Mouse (Mus musculus) limb, embryonic 15.5 days (tissue): ENCODE results near the gene Dgkq. TPM values are rescaled to one million over a fixed set of nuclear protein-coding genes. Genes with fewer than 3 reads are reported as not detected.

Source experiments
- ATAC-seq: fragments of 200-750 bp; cut with Nextera tagmentation; 2 replicates; pipeline ENCODE4 v1.8.0; 2017; ENCODE audit warnings: low read depth, moderate TSS enrichment; ENCODE audit not compliant: insufficient number of reproducible peaks, low FRiP score, low TSS enrichment
- H3K27ac ChIP-seq: fragments of 300-500 bp; sonication (generic); 2 replicates; pipeline ENCODE4 v1.5.1; 2015; ENCODE audit warnings: moderate library complexity, mild to moderate bottlenecking, inconsistent platforms
- H3K27me3 ChIP-seq: fragments of 300-500 bp; sonication (generic); 2 replicates; pipeline ENCODE4 v1.6.1; 2015; ENCODE audit warnings: inconsistent platforms
- H3K36me3 ChIP-seq: fragments of 300-500 bp; sonication (generic); 2 replicates; pipeline ENCODE4 v1.6.1; 2015; ENCODE audit warnings: inconsistent platforms
- H3K4me1 ChIP-seq: fragments of 300-500 bp; sonication (generic); 2 replicates; pipeline ENCODE4 v1.6.1; 2015; ENCODE audit warnings: inconsistent platforms
- H3K4me2 ChIP-seq: fragments of 300-500 bp; sonication (generic); 2 replicates; pipeline ENCODE4 v1.6.1; 2015; ENCODE audit warnings: mild to moderate bottlenecking, inconsistent platforms
- H3K4me3 ChIP-seq: fragments of 300-500 bp; sonication (generic); 2 replicates; pipeline ENCODE4 v1.5.1; 2015; ENCODE audit warnings: mild to moderate bottlenecking, inconsistent platforms
- H3K9ac ChIP-seq: fragments of 300-500 bp; sonication (generic); 2 replicates; pipeline ENCODE4 v1.6.1; 2015; ENCODE audit warnings: inconsistent platforms
- H3K9me3 ChIP-seq: fragments of 300-500 bp; sonication (generic); 2 replicates; pipeline ENCODE4 v1.6.1; 2016; ENCODE audit warnings: inconsistent platforms
- WGBS: fragments of 180-500 bp; shearing (Covaris S2); methylation state at CpG from one replicate; pipeline ENCODE4 v1.1.7; 2015; 5-methylcytosine and 5-hydroxymethylcytosine counted together
- polyA plus RNA-seq: library from polyadenylated mRNA; unstranded; fragments of >200 nt; fragmentation: Nextera tagmentation; extraction: Ambion mirVana; gene quantifications from 2 replicates; pipeline ENCODE4 v1.2.1, GENCODE M21; 2015

Gene Dgkq
- polyA plus RNA-seq, 1 experiment from 2014 or later, result 17.1 TPM

- 55% methylated on average over 3 of the region's 3 CpGs for WGBS
Measured at GRCm38 (mm10) chr5:108679909-108680308, 10.4 kb upstream of the Dgkq start.

DNA sequence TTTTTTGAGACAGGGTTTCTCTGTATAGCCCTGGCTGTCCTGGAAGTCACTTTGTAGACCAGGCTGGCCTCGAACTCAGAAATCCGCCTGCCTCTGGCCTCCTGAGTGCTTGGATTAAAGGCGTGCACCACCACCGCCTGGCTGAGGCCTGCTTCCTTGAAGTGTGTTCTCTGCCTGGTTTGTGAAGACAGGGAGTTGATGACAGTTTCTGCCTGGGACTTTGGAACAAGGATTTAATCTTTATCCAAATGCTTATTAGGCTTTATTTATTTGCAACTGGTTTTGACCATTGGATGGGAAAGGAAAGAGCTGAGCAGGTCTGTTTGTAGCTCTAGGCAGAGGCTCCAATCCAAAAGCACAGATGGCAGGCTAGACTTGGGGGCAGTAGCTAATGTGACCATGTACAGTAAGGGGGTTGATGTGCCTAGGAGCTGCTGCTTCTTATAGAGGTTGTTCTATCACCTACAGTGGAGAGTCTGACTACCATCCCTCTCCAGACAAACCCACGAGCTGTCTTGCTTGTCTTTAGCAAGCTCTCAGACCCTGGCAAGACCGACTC lies 8.9 kb upstream of the Dgkq start:
- WGBS, result 82% methylated on average over 6 of the region's 6 CpGs

More at GRCm38 (mm10) chr5:108679909-108680308, 10.4 kb upstream of the Dgkq start:
- Histone ChIP-seq H3K4me3 (no peak overlapping the region), H3K9me3 (no peaks in the 10 kb centered on the region), H3K4me2 (no peak overlapping the region), H3K27ac (no peak overlapping the region), H3K36me3 (0 out of 2 replicates have a peak, but pooled peaks cover under 1% of the 10 kb centered on the region), H3K4me1 (peaks cover 16% of the 10 kb centered on the region), H3K9ac (no peak overlapping the region), H3K27me3 (no peaks in the 10 kb centered on the region)
- no peak for ATAC-seq

DNA sequence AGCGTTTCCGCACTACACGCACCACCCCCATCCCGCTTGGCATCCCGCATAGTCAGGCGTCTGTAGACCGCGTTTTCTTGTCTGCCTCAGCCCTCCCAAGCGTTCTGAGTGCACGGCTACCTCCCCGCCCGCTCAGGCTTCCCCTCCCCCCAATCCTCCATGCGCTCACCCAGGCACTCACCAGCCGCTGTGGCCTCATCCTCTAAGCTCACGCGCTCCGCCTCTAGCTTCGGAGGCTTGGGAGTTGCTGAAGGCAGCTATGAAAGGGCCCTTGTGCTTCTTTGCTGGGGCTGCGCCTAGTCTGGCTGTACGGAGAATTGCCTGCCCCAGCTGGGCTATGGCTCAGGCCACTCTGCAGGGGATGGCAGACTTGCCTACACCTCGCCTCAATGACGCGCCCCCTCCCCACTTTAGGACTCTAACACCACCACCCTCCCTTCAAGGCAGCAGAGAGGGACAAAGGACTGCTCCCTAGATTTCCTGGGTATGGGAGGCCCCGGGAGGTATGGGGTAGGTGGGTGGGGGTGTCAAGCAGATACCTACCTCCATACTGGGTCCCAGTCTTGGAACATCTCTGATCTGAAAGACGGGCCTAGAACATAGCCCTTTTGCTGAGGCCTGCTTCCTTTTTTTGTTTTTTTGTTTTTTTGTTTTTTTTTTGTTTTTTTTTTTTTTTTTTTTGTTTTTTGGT lies 8.3 kb upstream of the Dgkq start:
- Histone ChIP-seq H3K9me3 (no peaks in the 10 kb centered on the region), H3K9ac (0 out of 2 replicates have a peak overlapping the region, but pooled peaks have one; percentile 1), H3K4me1 (peaks cover 16% of the 10 kb centered on the region), H3K27me3 (no peaks in the 10 kb centered on the region), H3K27ac (peak overlapping the region; percentile 86), H3K4me2 (peak overlapping the region; percentile 56), H3K4me3 (peak overlapping the region; percentile 38), H3K36me3 (peaks cover 13% of the 10 kb centered on the region)
- peak; percentile 75 for ATAC-seq
- WGBS, result 6% methylated on average over 25 of the region's 25 CpGs

More for the DNA sequence above, 8.9 kb upstream of the Dgkq start:
- Histone ChIP-seq H3K4me1 (peaks cover 16% of the 10 kb centered on the region), H3K36me3 (peaks cover 7% of the 10 kb centered on the region), H3K4me3 (no peak overlapping the region), H3K27me3 (no peaks in the 10 kb centered on the region), H3K9me3 (no peaks in the 10 kb centered on the region), H3K27ac (no peak overlapping the region), H3K4me2 (no peak overlapping the region), H3K9ac (no peak overlapping the region)
- no peak for ATAC-seq

DNA sequence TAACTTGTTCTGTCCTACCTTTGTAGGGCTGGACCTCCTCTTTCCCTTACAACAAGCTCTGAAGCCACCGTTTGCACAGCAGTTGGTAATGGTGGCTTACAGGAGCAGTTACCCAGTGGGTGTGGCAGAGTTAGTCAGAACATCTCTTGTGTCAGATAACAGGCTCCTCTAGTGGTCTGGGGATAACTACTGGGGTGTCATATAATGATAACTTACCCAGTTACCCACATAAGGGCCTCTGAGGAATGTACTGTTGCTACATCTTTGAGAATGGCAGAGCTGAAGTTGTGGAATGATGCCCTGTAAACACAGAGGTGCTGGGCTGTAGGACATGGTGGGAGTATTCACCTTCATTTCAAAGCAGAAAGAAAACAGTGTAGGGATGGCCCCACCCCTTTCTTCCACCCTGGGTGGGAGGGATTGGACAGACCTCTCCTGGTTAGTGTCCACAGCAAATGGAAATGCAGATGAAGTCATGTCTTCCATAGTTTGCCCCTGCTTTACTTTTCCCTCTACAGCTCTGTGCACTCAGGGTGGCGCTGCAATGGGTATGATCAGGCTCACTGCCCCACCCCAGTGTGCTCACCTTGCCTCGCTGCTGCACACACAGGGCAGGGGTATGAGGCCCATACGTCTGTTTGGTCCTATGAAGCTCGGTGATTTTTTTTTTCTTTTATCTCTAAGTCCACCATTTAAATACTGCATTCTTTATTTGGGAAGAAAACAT lies 7.5 kb upstream of the Dgkq start:
- H3K4me2 ChIP-seq, result peak overlapping the region; percentile 56
- H3K4me3 ChIP-seq, result peak overlapping the region; percentile 38
- H3K9ac ChIP-seq, result no peak overlapping the region
- no peaks in the 10 kb centered on the region for H3K9me3 ChIP-seq
- ATAC-seq, result 0 out of 2 replicates have a peak, but pooled peaks have one; percentile 46
- H3K27me3 ChIP-seq, result no peaks in the 10 kb centered on the region
- H3K27ac ChIP-seq, result peak overlapping the region; percentile 86
- 9% methylated on average over 5 of the region's 5 CpGs for WGBS
- H3K36me3 ChIP-seq, result peaks cover 20% of the 10 kb centered on the region
- H3K4me1 ChIP-seq, result peaks cover 16% of the 10 kb centered on the region

GRCm38 (mm10) chr5:108675251-108675816 lies 5.9 kb upstream of the Dgkq start, which contains the start of gene Slc26a1:
Gene Slc26a1 (minus strand): TSS chr5:108675569.
- H3K9ac ChIP-seq, result no peak within 1 kb of the TSS
- H3K27ac ChIP-seq, result no peak within 1 kb of the TSS
- H3K4me3 ChIP-seq, result no peak within 1 kb of the TSS
- 68% methylated on average over 9 of the region's 9 CpGs for WGBS
- no peak for ATAC-seq
- H3K4me1 ChIP-seq, result peaks cover 20% of the 10 kb centered on the region
- peaks cover 28% of the 10 kb centered on the region for H3K36me3 ChIP-seq
- no peak within 1 kb of the TSS for H3K4me2 ChIP-seq
- H3K27me3 ChIP-seq, result no peaks in the 10 kb centered on the region
- H3K9me3 ChIP-seq, result no peaks in the 10 kb centered on the region

- 80% methylated on average over 2 of the region's 2 CpGs for WGBS
- H3K9me3 ChIP-seq, result no peaks in the 10 kb centered on the region
- peaks cover 27% of the 10 kb centered on the region for H3K4me1 ChIP-seq
- no peak overlapping the region for H3K27ac ChIP-seq
- no peak overlapping the region for H3K9ac ChIP-seq
- peaks cover 28% of the 10 kb centered on the region for H3K36me3 ChIP-seq
- no peak for ATAC-seq
- no peaks in the 10 kb centered on the region for H3K27me3 ChIP-seq
- H3K4me3 ChIP-seq, result no peak overlapping the region
- no peak overlapping the region for H3K4me2 ChIP-seq
Measured at GRCm38 (mm10) chr5:108674624-108675023, 5.2 kb upstream of the Dgkq start.

- Histone ChIP-seq H3K9ac (no peak overlapping the region), H3K36me3 (peaks cover 28% of the 10 kb centered on the region), H3K4me3 (no peak overlapping the region), H3K4me2 (no peak overlapping the region), H3K27ac (no peak overlapping the region), H3K4me1 (peaks cover 23% of the 10 kb centered on the region), H3K9me3 (no peaks in the 10 kb centered on the region), H3K27me3 (no peaks in the 10 kb centered on the region)
- 89% methylated on average over 12 of the region's 12 CpGs for WGBS
- ATAC-seq, result no peak
Measured at GRCm38 (mm10) chr5:108671757-108672156, 2.3 kb upstream of the Dgkq start.

DNA sequence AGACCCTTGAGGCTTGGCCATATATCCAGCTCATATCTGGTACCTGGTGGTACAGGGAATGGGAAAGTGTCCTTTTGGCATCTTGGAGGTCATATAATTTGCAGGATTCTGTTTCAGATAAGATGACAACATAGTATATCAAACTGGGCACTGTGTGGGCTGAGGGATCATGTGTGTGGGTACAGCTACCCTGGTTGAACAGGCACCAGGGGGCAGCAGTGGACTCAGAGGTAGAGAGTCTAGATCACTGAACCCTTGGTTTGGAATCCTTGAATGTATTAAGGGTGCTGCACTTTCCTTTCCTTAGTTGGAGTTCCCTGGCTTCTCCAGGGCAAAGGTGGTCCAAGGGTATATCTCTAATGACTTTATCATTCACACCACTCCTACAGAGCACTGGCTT lies 1.3 kb upstream of the Dgkq start:
- no peak overlapping the region for H3K4me2 ChIP-seq
- no peak for ATAC-seq
- peaks cover 28% of the 10 kb centered on the region for H3K36me3 ChIP-seq
- H3K9me3 ChIP-seq, result no peaks in the 10 kb centered on the region
- no peaks in the 10 kb centered on the region for H3K27me3 ChIP-seq
- H3K9ac ChIP-seq, result no peak overlapping the region
- no peak overlapping the region for H3K27ac ChIP-seq
- peaks cover 20% of the 10 kb centered on the region for H3K4me1 ChIP-seq
- no peak overlapping the region for H3K4me3 ChIP-seq

DNA sequence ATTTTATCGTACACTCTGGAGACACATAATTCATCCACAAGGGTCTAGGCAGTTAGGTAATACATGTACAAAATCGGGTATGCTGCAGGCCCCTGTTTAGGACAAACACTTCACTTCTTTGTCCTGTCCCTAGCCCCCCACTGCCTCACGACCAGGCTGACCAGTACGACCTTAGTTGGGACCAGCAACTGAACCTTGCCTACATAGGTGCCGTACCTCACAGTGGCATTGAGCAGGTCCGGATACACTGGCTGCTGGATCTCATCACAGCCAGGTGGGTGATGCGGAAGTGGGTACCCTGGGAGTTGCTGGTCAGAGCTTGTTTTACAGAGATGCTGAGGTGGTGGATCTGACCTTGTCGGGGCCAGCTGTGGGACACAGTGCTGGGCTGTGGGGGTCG lies 514 bp upstream of the Dgkq start:
- ATAC-seq, result no peak

DNA sequence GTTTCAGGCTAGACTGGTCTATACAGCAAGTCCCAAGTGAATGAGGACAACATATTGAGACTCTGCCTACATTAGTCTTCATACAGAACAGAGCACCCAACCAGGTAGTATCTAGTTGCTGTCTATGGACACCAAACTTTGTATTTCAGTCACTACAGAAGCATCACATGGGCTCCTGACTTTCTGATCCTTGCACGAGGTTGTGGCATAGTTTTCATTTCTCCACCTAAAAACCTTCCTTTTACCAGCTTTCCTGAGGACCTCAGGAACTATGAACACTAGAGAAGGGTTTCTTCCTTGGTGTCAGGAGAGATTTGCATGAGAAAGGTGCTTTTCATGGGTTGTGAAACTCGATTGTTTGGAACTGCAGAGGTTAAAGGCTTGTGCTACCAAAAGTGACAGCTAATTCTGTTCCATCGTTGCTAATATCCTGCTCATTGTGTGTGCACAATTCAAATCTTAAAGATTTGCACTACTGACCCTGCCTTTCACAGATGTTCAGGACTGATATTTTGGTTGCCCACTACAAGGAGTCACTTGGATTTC lies 1.0 kb downstream of the Dgkq start:
- no peaks in the 10 kb centered on the region for H3K9me3 ChIP-seq
- H3K4me1 ChIP-seq, result peaks cover 20% of the 10 kb centered on the region
- H3K9ac ChIP-seq, result no peak overlapping the region
- H3K4me3 ChIP-seq, result peak overlapping the region; percentile 51
- peak overlapping the region; percentile 68 for H3K4me2 ChIP-seq
- peak overlapping the region; percentile 90 for H3K27ac ChIP-seq
- no peak for ATAC-seq
- 8% methylated on average over 3 of the region's 3 CpGs for WGBS
- H3K36me3 ChIP-seq, result peaks cover 21% of the 10 kb centered on the region
- H3K27me3 ChIP-seq, result no peaks in the 10 kb centered on the region; the same call in 1 of the 2 replicates

More for the DNA sequence above, 514 bp upstream of the Dgkq start:
- Histone ChIP-seq H3K27ac (peak overlapping the region; percentile 90), H3K4me1 (peaks cover 20% of the 10 kb centered on the region), H3K9ac (peak overlapping the region; percentile 55; the same call in 1 of the 2 replicates), H3K4me3 (peak overlapping the region; percentile 51), H3K9me3 (no peaks in the 10 kb centered on the region), H3K36me3 (peaks cover 28% of the 10 kb centered on the region), H3K4me2 (peak overlapping the region; percentile 68), H3K27me3 (no peaks in the 10 kb centered on the region)
- 71% methylated on average over 9 of the region's 9 CpGs for WGBS

DNA sequence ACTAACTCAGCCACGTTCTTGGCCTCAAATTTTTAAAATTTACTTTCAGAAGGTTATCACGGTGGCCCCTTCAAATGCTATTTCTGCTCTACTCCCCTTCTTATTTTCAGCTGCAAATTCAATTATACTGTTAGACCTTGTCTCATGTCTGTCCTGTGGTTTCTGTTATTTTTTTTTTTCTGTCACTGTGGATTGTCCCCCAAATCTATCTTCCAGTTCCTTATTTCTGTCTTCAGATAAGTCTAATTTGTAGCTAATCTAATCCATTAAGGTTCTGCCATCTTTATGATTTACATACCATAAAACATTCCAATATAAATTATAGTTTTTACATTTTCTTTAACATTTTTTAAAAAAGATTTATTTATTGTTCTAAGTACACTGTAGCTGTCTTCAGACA lies 2.1 kb downstream of the Dgkq start:
- no peak overlapping the region for H3K4me3 ChIP-seq
- H3K9me3 ChIP-seq, result no peaks in the 10 kb centered on the region
- H3K9ac ChIP-seq, result no peak overlapping the region
- ATAC-seq, result no peak
- peaks cover 12% of the 10 kb centered on the region for H3K36me3 ChIP-seq
- 74% methylated on average over 2 of the region's 2 CpGs for WGBS
- peaks cover 20% of the 10 kb centered on the region for H3K4me1 ChIP-seq
- H3K4me2 ChIP-seq, result no peak overlapping the region
- no peaks in the 10 kb centered on the region; the same call in 1 of the 2 replicates for H3K27me3 ChIP-seq
- H3K27ac ChIP-seq, result no peak overlapping the region
